ENCODE assay signal across 23 mouse cellular contexts in genomic region chr3:57739830-57740229, GRCm38 (mm10). TPM values are rescaled to one million over a fixed set of nuclear protein-coding genes. Genes with fewer than 3 reads are reported as not detected.
"Had no signal": no experiment of that assay in that cellular context is flagged by ENCODE, and none has a peak within 500 bp of the region (broad histone marks: within the 10 kb centered on the region; RNA-seq: fewer than 3 reads in every experiment).

No protein-coding gene starts in this region.

- H3K27ac ChIP-seq: kidney, embryonic 15.5 days; limb, embryonic 10.5 days; limb, embryonic 13.5 days; liver, embryonic 12.5 days; liver, embryonic 15.5 days; lung, embryonic 15.5 days; midbrain, embryonic 10.5 days; midbrain, embryonic 13.5 days; stomach, embryonic 15.5 days had no signal

- H3K9me3 ChIP-seq: kidney, embryonic 15.5 days; limb, embryonic 10.5 days; limb, embryonic 13.5 days; liver, embryonic 12.5 days; liver, embryonic 15.5 days; lung, embryonic 15.5 days; megakaryocyte, embryonic 14.5 days; midbrain, embryonic 10.5 days; midbrain, embryonic 13.5 days; stomach, embryonic 15.5 days had no signal

- H3K27me3 ChIP-seq: kidney, embryonic 15.5 days; limb, embryonic 13.5 days; liver, embryonic 12.5 days; liver, embryonic 15.5 days; lung, embryonic 15.5 days; megakaryocyte, embryonic 14.5 days; midbrain, embryonic 13.5 days; stomach, embryonic 15.5 days had no signal

- H3K36me3 ChIP-seq: kidney, embryonic 15.5 days; limb, embryonic 10.5 days; limb, embryonic 13.5 days; liver, embryonic 12.5 days; liver, embryonic 15.5 days; lung, embryonic 15.5 days; midbrain, embryonic 10.5 days; midbrain, embryonic 13.5 days; stomach, embryonic 15.5 days had no signal

- H3K4me2 ChIP-seq: kidney, embryonic 15.5 days; limb, embryonic 13.5 days; liver, embryonic 12.5 days; liver, embryonic 15.5 days; lung, embryonic 15.5 days; midbrain, embryonic 13.5 days; stomach, embryonic 15.5 days had no signal

- H3K4me3 ChIP-seq: kidney, embryonic 15.5 days; limb, embryonic 10.5 days; limb, embryonic 13.5 days; liver, embryonic 12.5 days; liver, embryonic 15.5 days; lung, embryonic 15.5 days; megakaryocyte, embryonic 14.5 days; midbrain, embryonic 10.5 days; midbrain, embryonic 13.5 days; myocyte; stomach, embryonic 15.5 days had no signal

- H3K9ac ChIP-seq: kidney, embryonic 15.5 days; limb, embryonic 13.5 days; liver, embryonic 12.5 days; liver, embryonic 15.5 days; lung, embryonic 15.5 days; midbrain, embryonic 13.5 days; stomach, embryonic 15.5 days had no signal

- ATAC-seq: intestine, postnatal 0 days; liver, embryonic 12.5 days; midbrain, embryonic 13.5 days; midbrain, embryonic 16.5 days had no signal

- DNase-seq: kidney, adult 8-10 months; kidney, postnatal 10 days; kidney, postnatal 36 days; liver; lung, adult 18-20 months; right cerebral cortex, postnatal 4 days; thymus, adult 18-20 months; thymus, postnatal 36 days had no signal

RNA-seq across cellular contexts. Expression of gene Ankub1, which starts 47.2 kb away (rescaled TPM):
- total RNA-seq: monocyte, adult 5-6 weeks had no signal
- polyA plus RNA-seq: intestine, postnatal 0 days; limb, embryonic 10.5 days; liver, embryonic 12.5 days; liver, embryonic 15.5 days; myocyte; neural tube, embryonic 14.5 days; stomach, embryonic 15.5 days had no signal
